Mouse (Mus musculus): ENCODE results near the gene Smyd3.

GRCm38 (mm10) chr1:179473920-179474643 lies 43.8 kb downstream of the Smyd3 start:
- no peak for TF ChIP-seq EP300 (IDR thresholded peaks at IDR 0.05)
- TF ChIP-seq CTCF (IDR thresholded peaks at IDR 0.05): no peak
